Mouse (Mus musculus) E14TG2a.4 (cell line): ENCODE measurements at regions not wholly inside any gene's neighbourhood (a gene's known extent, or its start where the extent isn't known, plus 50 kb on each side); places are given as distances from the start of the nearest gene placed in this dataset.

Experiments used
- CTCF ChIP-seq: conservative IDR thresholded peaks from 2 replicates; pipeline ENCODE4 v1.5.1; 2014; ENCODE audit warnings: low read length
- NANOG ChIP-seq: IDR thresholded peaks from 2 replicates; pipeline ENCODE4 v1.6.1; 2014; ENCODE audit warnings: borderline replicate concordance, low read length, mixed read lengths

DNA sequence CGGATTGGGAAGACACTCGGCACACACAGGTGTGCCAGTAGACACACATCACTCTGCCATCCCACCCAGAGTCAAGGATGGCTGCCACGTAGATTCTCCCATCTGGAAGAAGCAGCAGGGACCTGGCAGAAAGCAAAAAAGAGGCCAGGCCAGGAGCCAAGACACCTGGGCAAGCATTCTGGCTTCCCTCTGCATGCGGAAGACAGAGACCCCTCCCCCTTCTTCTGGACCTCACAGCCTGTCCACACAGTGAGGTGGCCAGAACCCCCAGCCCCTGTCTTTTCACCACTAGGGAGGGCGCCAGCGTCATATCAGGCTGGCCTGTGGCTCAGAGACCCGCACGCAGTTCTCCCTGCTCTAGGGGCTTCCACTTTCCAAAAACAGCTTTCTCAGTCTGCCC is 73.6 kb downstream of the Tmem270 start:
- TF ChIP-seq CTCF (no peak), NANOG (no peak)
